Mouse (Mus musculus) megakaryocyte progenitor cell, adult 5-6 weeks (primary cell): ENCODE measurements around the gene Supt5. TPM values are rescaled to one million over a fixed set of nuclear protein-coding genes. Genes with fewer than 3 reads are reported as not detected.

Experiments used
- ATAC-seq: replicated peaks from 2 replicates; pipeline ENCODE4 v1.8.0; 2016; ENCODE audit warnings: mild to moderate bottlenecking, moderate TSS enrichment, inconsistent platforms; ENCODE audit not compliant: poor library complexity
- total RNA-seq, 2 experiments: library from RNA; stranded (forward) in 1 of 2; stranded (reverse) in 1 of 2; fragments of 157-497, 149-512 nt in 1 of 2; fragments of 200-1000 nt in 1 of 2; gene quantifications; 2 replicates each; pipeline versions ENCODE4 v1.2.3 to v1.2.4; 2015 to 2017

Gene Supt5
- total RNA-seq, 2 experiments from 2014 or later: 44.5 to 64.6 TPM

DNA sequence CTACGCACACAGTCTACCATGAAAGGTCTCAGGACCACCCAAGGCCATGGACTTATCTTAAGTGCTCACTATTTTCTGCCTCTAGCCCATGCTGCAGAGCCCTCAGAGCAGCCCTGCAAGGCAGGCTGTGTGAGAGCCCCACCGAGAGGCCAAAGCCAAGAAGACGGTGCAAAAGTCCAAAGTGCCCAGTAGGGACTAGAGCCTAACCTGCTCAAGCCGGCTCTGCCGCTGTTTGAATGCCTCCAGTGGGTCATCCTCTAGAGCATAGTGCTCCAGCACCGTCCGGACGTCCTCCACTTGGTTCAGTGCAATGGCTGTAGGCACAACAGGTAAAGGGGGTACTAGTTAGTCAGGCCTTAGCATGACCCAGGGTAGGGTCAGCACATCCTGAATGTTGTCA lies 32.3 kb downstream of the Supt5 start:
- ATAC-seq: no peak

DNA sequence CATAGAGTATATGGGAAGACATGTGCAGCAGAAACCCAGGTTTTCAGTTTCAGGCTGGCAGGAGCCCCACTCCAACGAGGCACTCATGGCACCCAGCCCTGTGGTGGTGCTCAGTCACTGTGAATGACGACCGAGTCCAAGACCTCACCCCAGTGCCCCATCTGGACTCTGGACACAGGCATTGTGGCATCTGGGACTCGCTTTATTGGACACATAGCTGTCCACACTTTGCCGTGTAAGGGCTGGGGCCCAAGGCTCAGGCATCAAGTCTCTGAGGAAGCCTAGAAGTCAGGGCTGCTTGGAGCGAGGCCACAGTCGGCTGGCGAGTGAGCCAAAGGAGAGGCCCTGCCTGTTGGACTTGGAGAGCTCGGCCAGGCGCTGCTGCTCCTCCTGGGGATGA lies 32.9 kb downstream of the Supt5 start:
- no peak for ATAC-seq

DNA sequence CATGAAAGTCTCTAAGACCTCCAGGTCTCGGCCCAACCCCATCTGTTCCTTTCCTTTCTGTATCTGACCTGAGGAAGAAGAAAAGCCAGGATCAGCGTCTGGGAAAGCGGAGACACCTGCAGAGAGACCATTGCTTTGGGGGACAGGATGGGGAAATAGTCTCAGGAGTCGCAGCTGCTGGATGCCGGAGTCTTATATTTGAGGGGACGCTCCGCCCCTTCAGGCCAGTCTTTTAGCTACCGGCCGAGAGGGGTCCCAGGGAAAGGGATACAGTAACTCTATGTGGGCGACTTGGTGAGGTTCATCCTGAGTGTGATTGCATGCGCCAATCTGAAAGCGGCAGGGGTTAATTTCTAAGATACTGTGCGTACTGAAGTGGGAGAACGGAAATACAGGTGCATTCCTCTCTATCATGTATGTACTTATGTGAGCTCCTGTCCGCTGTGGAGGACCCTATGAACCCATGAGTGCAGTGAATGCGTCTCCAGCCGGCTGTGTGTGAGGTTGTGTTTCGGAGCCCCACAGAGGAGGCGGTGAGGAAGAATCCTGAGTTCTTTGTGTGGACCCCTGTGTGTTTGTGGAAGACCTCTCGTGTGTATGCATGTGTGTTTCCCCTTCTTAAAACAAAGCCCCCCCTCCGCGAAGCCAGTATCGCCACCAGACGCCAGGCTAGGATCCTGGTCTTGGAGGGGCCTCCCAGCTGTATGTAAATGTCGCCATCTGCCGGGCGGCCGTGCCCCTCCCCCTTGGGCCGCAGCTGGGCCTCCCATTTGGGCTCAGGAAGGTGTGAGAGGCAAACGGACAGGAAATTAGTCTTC lies 36.7 kb downstream of the Supt5 start, which contains the start of gene Dll3:
Gene Dll3, minus strand, starts transcription at position 623 of the 818 bp plus-strand sequence.
- ATAC-seq: peak; percentile 67

DNA sequence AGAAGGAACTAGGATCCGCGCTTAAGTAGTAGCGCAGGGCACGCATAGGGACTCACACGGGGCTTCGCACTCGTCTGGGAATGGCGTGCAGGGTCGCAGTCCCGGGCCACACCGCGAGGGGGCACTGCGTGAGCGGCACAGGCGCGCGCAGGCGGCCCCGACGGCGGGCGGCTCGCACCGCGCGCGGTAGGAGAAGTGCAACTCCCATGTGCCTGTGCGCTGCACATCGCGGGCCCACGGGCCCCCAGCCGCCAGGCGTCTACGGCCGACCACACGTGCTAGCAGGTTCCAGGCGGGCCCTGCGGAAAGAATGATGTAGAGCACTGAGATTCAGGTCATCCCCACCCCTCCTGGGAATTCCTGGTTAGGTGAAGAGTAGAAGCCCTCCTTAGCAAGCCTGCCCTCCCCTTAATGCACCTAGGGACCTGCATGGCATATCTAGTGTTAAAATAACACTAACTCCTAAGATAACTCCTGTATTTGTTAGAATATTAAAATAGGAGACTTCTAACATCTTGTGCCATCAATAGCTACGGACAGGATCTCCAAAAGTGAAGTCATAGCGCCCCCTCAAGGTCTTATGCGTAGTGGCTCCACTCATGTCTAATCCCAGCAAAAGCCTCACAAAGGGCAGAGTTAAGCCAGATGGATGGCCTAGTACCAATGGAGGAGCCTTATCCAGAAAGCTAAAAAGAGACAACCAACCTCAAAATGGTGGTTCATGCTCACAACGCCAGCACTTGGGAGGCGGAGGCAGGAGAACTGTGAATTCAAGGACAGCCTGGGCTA lies 39.5 kb downstream of the Supt5 start:
- ATAC-seq: peak; percentile 79

DNA sequence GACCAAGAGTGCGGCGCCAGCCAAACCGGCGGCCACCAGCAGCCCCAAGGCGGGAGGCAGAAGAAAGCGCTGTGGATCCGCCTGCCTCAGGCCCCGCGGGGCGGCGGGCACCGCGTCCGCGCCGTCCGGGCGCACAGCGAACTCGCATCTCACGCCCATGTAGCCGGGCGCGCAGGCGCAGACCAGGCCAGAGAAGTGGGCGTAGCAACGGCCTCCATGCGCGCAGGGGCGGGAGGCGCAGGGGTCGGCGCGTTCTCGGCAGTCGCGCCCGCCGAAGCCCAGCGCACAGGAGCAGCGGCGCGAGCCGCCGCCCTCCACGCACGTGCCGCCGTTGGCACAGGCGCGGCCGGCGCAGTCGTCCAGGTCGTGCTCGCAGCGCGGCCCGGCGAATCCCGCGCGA lies 44.1 kb downstream of the Supt5 start:
- peak; percentile 57 for ATAC-seq

DNA sequence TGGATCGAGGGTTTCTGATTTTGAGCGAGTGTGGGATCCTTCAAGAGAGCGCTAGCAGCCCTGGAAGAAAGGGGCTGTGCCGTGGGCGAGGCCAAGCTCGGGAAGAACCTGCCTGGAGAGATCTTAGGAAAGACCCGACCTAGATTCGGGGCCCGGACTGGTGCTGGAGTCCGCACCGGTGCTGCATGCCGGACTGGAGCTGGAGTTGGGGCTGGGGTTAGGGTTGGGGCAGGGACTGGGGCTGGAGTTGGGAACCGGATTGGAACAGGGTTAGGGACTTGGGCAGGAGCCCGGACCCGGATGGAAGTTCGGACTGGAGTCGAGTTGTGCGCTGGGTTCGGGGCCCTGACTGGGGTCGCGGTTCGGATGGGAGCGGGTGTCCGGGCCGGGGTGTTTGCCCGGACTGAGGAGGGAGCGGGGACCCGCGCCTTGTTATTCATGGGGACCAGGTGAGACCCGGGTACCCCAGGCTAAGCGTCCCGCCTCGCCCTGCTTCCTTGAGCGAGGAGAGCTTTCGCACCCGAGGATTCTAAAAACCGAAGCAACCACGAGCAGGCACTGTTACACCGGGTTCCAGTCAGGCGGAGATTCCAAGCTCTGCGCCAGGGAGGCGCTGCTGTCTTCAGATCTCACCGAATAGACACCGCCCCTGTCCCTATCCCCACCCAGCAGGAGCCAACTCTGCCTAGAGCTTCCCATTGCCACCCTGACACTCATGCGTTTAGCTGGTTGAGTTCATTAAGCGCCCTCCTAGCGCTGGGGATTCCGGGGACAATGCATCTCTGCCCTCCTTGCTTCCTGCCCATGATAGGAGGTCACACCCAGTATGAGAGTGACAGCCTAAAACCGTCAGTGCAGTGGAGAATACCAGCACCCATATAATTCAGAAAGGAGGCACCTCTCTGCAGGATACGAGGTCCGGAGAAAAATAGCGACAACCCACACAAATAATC lies 47.6 kb downstream of the Supt5 start, which contains the start of gene Selenov:
Gene Selenov, minus strand, starts transcription at position 549 of the 953 bp plus-strand sequence.
- ATAC-seq: peak; percentile 37; the same call in 1 of the 2 replicates

DNA sequence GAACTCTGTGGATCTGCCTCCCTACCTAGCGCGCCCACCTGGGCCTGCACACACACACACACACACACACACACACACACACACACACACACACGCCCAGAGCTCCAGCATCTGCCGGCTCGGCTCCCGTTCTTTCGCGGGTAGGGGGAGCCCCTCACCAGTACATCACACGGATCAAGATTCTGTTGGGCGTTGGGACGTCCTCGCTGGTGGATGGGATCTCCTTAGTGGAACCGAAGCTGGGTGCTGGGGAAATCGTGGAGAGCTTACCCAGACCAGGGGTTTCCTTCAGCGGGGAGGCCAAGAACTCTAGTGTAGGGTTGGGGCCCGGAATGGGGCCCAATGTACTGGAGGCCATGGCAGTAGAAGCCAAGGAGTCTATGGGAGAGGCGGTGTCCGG lies 48.4 kb downstream of the Supt5 start:
- ATAC-seq: no peak

DNA sequence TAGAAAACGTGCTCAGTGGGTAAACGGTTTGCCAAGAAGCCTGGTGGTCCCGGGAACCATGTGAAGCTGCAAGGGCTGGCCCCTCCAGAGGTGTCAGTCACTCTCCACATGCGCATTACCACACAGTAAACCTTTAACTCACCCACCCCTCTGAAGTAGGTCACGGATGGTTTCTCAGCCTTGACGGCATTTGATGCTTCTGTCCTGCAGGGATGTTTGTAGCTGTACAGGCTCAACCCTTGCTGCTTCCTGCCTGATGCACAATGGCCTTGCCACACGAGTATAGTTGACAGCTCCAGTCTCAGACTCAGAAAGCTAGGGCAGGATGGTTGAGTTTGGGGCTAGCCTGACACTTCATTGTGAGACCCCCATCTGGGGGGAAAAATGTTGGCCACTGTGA lies 57.9 kb downstream of the Supt5 start:
- ATAC-seq: no peak

DNA sequence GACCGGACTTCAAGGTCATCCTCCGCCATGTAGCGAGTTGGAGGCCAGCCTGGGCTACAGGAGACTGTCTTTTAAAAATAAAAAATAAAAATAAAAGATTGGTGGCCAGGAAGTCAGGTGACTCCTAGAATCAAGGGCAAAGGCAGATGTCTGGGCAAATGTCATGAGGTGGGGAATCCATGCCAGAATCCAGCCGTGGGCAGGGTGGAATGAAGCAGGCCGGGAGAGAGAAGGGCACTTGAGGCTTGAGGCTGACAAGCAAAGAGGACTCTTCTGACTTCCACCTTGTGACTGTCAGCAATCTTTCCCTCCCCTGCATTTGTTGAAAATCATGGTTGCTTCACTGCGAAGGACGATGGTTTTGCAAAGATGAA lies 60.3 kb downstream of the Supt5 start:
- no peak for ATAC-seq

DNA sequence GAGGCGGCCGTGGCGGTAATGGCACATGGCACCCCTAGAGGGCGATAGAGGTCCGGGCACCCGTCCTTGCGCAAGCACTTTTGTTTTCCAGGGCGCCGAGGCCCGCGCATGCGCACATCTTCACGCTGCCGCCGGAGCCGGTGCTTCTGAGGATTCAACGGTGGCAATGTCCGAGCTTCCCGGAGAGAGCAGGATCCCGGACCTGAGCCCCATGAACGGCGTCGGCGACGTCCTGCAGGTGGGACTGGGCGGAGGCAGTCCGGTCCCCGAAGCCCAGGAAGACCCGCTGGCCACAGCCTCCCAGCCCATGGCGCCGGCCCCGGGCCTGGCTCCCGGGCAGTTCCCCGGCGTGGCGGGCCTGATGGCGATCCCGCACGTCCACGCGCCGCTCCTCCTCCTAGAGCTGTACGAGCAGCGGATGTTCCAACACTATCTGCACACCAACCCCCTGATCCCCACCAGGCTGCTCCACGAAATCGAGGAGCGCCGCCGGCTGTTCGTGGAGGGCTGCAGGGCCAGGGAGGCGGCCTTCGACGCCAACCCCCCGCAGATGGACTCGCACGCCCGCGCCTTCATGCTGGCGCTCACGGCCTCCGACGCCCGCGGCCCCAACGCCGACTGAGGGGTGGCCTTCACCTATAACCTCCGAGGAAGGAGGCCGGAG lies 60.8 kb downstream of the Supt5 start, which contains the start of gene Eid2b:
Gene Eid2b, plus strand, starts transcription at position 125 of the 664 bp plus-strand sequence.
- peak; percentile 99 for ATAC-seq

DNA sequence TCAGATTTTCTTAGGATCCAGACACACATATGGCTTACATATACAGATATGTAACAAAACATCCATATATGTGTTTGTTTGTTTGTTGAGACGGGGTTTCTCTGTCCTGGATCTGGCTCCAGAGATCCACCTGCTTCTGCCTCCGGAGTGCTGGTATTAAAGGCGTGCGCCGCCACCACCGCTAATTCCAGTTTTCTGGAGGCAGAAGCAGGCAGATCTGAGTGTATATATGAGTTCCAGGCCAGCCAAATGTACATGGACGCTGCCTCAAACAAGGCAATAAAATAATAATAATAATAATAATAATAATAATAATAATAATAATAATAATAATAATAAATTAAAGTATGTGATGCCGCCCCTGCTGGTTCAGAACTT lies 61.3 kb downstream of the Supt5 start:
- ATAC-seq: no peak

DNA sequence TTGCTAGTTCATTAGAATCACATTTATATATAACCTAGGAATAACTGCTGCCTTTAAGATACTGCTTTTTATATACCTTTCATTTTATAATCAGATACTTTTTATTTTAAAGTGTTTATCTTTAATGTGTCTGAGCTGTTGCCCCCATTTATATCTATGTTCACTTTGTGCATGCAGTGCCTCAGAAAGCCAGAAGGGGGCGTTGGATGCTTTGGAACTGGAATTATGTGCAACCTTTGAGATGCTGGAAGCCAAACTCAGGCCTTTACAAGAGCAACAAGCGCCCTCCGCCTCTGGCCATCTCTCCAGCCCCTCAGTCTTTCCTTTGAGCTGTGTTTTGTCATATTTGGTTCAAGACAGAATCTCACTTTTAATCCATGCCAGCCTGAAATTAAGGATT lies 66.8 kb downstream of the Supt5 start:
- no peak for ATAC-seq

DNA sequence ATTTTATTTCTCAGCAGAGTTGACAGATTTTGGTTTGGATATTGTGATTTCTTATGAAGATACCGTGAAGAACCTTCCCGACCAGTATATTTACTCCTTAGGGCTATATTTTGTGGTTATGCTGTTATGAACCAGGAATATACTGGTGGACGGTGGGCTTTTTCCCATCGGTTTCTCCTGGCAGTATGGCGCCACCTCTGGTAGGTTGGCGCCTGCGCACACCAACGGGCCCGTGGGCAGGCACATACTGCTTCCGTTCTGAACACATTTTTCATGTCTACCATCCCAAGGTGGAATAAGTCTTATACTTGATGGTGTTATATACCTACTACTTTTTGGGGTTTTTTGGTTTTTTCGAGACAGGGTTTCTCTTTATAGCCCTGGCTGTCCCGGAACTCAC lies 69.2 kb downstream of the Supt5 start:
- ATAC-seq: no peak

DNA sequence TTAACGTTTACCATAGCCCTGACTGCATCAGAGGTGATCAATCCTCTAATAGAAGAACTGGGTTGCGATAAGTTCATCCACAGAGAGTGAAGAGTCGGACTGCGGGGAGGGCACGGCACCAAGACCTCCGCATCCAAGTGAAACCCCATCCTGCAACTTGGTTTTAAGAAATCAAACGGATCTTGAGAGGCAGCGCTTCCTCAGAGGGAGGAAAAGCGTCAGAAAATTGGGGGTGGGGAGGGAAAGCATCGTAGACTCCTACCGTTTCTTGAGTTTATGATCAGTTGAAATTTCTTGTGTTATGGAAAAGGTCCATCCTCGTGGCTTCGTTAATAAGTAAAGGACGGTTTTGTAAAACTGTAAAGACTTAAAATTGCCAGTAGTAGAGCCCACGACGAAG lies 70.0 kb downstream of the Supt5 start:
- no peak for ATAC-seq

DNA sequence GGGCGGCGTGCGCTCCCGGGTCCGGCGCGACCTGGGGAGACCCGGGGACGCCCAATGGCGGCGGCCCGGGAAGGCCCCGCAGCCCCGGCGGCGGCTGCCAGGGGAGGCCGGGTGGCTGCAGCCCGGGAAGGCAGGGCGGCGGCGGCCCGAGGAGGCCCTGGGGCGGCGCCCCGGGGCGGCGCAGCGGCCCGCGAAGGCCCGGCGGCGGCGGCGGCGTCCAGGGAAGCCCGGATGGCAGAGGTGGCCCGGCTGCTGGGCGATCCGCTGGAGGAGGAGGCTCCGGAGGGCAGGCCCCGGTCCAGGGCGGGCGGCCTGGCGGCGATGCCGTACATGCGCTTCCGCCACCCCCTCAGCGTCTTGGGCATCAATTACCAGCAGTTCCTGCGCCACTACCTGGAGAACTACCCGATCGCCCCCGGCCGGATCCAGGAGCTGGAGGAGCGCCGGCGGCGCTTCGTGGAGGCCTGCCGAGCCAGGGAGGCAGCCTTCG lies 70.5 kb downstream of the Supt5 start:
- peak; percentile 37; the same call in 1 of the 2 replicates for ATAC-seq

DNA sequence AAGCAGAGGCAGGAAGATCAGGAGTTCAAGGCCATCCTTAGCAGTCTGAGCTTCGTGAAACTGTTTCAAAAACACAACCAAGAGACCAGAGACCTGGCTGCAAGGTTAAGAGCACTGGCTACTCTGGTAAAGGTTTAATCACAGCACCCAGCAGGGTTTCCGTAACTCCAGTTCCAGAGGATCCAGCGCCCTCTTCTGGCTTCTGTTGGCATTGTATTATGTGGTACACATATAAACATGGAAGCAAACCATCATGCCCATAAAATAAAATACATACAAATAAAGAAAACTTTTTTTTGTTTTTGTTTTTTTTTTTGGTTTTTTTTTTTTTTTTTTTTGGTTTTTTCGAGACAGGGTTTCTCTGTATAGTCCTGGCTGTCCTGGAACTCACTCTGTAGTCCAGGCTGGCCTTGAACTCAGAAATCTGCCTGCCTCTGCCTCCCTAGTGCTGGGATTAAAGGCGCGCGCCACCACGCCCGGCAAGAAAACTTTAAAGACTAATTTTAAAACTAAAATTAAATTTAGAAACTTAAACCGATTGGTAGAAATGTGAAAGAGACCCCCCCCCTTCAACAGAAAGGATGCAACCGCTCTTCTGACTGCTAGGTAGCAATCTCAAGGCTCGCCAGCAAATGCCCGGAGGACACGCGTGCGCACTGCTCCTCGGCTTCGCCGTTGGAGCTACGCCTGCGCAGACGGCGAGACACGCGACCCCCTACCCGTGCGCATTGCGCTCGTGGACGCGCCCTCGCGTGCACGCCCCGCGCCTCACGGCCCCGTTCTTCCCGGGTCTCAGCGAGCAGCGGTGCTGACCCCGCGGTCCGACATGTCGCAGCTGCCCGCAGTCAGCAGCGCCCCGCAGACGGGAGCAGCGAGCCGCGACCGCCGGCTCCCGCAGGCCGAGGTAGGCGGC lies 71.2 kb downstream of the Supt5 start, which contains the start of gene Eid2:
Gene Eid2, plus strand, starts transcription at position 753 of the 913 bp plus-strand sequence.
- peak; percentile 59 for ATAC-seq

DNA sequence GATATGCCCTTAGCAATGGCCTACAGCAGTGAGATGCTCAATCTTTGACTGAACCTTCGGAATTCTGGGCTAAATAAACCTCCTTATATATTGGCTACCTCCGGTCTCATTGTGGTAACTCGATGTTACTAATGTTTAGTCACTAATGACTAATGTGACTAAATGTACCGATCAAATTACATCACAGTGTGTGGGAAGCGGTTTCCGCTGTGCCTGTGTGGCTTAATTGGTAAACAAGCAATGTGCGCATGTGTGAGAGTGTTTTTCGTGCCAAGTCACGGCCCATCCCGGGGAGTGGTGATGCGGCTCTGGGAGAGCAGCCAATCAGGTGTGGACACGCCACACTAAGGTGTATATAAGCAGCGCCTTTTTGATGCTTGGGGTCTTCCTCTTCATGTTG lies 73.2 kb downstream of the Supt5 start:
- no peak for ATAC-seq
